Mouse (Mus musculus) kidney, embryonic 16.5 days (tissue): Measurements from ENCODE around the gene Lipm. TPM values are rescaled to one million over a fixed set of nuclear protein-coding genes. Genes with fewer than 3 reads are reported as not detected.
A peak's percentile ranks its signal among the peaks of the same experiment; 100 is the strongest.

ENCODE experiments used
- ATAC-seq: fragments of 200-750 bp; cut with Nextera tagmentation; 2 replicates; pipeline ENCODE4 v1.8.0; 2017; ENCODE audit warnings: moderate TSS enrichment; ENCODE audit not compliant: low FRiP score, low TSS enrichment
- H3K27ac ChIP-seq: fragments of 300-500 bp; sonication (generic); 2 replicates; pipeline ENCODE4 v1.5.1; 2014; ENCODE audit warnings: low read length
- H3K27me3 ChIP-seq: fragments of 300-500 bp; sonication (generic); 2 replicates; pipeline ENCODE4 v1.6.1; 2014; ENCODE audit warnings: low read length, control low read depth, mixed read lengths; ENCODE audit not compliant: insufficient read depth
- H3K36me3 ChIP-seq: fragments of 300-500 bp; sonication (generic); 2 replicates; pipeline ENCODE4 v1.6.1; 2014; ENCODE audit warnings: low read length, control low read depth, mixed read lengths; ENCODE audit not compliant: insufficient read depth
- H3K4me1 ChIP-seq: fragments of 300-500 bp; sonication (generic); 2 replicates; pipeline ENCODE4 v1.6.1; 2014; ENCODE audit warnings: low read length, control low read depth, mixed read lengths; ENCODE audit not compliant: insufficient read depth
- H3K4me2 ChIP-seq: fragments of 300-500 bp; sonication (generic); replicated peaks from 2 replicates; pipeline ENCODE4 v1.6.1; 2014; ENCODE audit warnings: low read depth, low read length
- H3K4me3 ChIP-seq: fragments of 300-500 bp; sonication (generic); 2 replicates; pipeline ENCODE4 v1.5.1; 2014; ENCODE audit warnings: mild to moderate bottlenecking, low read length
- H3K9ac ChIP-seq: fragments of 300-500 bp; sonication (generic); replicated peaks from 2 replicates; pipeline ENCODE4 v1.6.1; 2014; ENCODE audit warnings: low read length
- H3K9me3 ChIP-seq: fragments of 300-500 bp; sonication (generic); 2 replicates; pipeline ENCODE4 v1.6.1; 2016; ENCODE audit warnings: low read length, control low read depth
- WGBS: fragments of 180-500 bp; shearing (Covaris S2); extraction: QIAGEN DNeasy Blood & Tissue Kit; methylation state at CpG from one replicate; pipeline ENCODE4 v1.1.7; 2014; 5-methylcytosine and 5-hydroxymethylcytosine counted together
- microRNA-seq: library from miRNA; unstranded; fragments of <30 nt; microRNA quantifications from one replicate; pipeline ENCODE4, GENCODE M21; 2016
- polyA plus RNA-seq: library from polyadenylated mRNA; unstranded; fragments of >200 nt; fragmentation: Nextera tagmentation; extraction: Ambion mirVana; gene quantifications from 2 replicates; pipeline ENCODE4 v1.2.1, GENCODE M21; 2015

Lipm gene
- polyA plus RNA-seq, 1 experiment from 2014 or later = not detected

GRCm38 (mm10) chr19:34153263-34154144, 52.8 kb downstream of the Lipm start:
- H3K4me3 ChIP-seq = no peak overlapping the region
- H3K9ac ChIP-seq = no peak overlapping the region
- ATAC-seq = peak; percentile 70; the same call in 1 of the 2 replicates
- H3K4me1 ChIP-seq = no peaks in the 10 kb centered on the region
- no peaks in the 10 kb centered on the region for H3K27me3 ChIP-seq
- no peaks in the 10 kb centered on the region for H3K9me3 ChIP-seq
- no peak overlapping the region for H3K27ac ChIP-seq
- H3K36me3 ChIP-seq = no peaks in the 10 kb centered on the region
- no peak overlapping the region for H3K4me2 ChIP-seq
- 49% methylated on average over 5 of the region's 6 CpGs for WGBS

GRCm38 (mm10) chr19:34162693-34163092, 62.0 kb downstream of the Lipm start:
- no peak overlapping the region for H3K4me2 ChIP-seq
- no peaks in the 10 kb centered on the region for H3K36me3 ChIP-seq
- H3K4me1 ChIP-seq = 0 out of 2 replicates have a peak, but pooled peaks cover 1% of the 10 kb centered on the region
- no peak overlapping the region for H3K27ac ChIP-seq
- H3K27me3 ChIP-seq = no peaks in the 10 kb centered on the region
- no peak overlapping the region for H3K4me3 ChIP-seq
- ATAC-seq = no peak
- no peak overlapping the region for H3K9ac ChIP-seq
- no peaks in the 10 kb centered on the region for H3K9me3 ChIP-seq
- WGBS = 84% methylated on average over 5 of the region's 5 CpGs

GRCm38 (mm10) chr19:34165891-34166290, 65.2 kb downstream of the Lipm start, which contains the start of gene Ankrd22:
Gene Ankrd22 (minus strand): TSS chr19:34166053.
- no peak for ATAC-seq
- Histone ChIP-seq H3K9ac (no peak within 1 kb of the TSS), H3K9me3 (no peaks in the 10 kb centered on the region), H3K27ac (no peak within 1 kb of the TSS), H3K4me3 (no peak within 1 kb of the TSS), H3K36me3 (no peaks in the 10 kb centered on the region), H3K27me3 (no peaks in the 10 kb centered on the region), H3K4me2 (no peak within 1 kb of the TSS), H3K4me1 (0 out of 2 replicates have a peak, but pooled peaks cover 3% of the 10 kb centered on the region)
- WGBS = 61% methylated on average over 5 of the region's 5 CpGs

GRCm38 (mm10) chr19:34166386-34166785, 65.7 kb downstream of the Lipm start:
- 76% methylated on average over 4 of the region's 4 CpGs for WGBS
- no peak overlapping the region for H3K27ac ChIP-seq
- no peaks in the 10 kb centered on the region for H3K36me3 ChIP-seq
- no peak for ATAC-seq
- H3K27me3 ChIP-seq = no peaks in the 10 kb centered on the region
- H3K9ac ChIP-seq = no peak overlapping the region
- H3K9me3 ChIP-seq = no peaks in the 10 kb centered on the region
- H3K4me3 ChIP-seq = no peak overlapping the region
- H3K4me1 ChIP-seq = 0 out of 2 replicates have a peak, but pooled peaks cover 3% of the 10 kb centered on the region
- H3K4me2 ChIP-seq = no peak overlapping the region

GRCm38 (mm10) chr19:34167896-34168661, 67.3 kb downstream of the Lipm start:
- Histone ChIP-seq H3K36me3 (no peaks in the 10 kb centered on the region), H3K4me2 (no peak overlapping the region), H3K27me3 (no peaks in the 10 kb centered on the region), H3K4me3 (no peak overlapping the region), H3K9me3 (no peaks in the 10 kb centered on the region), H3K9ac (no peak overlapping the region), H3K4me1 (0 out of 2 replicates have a peak, but pooled peaks cover 3% of the 10 kb centered on the region), H3K27ac (no peak overlapping the region)
- peak; percentile 23; the same call in 1 of the 2 replicates for ATAC-seq
- 40% methylated on average over 7 of the region's 7 CpGs for WGBS

DNA sequence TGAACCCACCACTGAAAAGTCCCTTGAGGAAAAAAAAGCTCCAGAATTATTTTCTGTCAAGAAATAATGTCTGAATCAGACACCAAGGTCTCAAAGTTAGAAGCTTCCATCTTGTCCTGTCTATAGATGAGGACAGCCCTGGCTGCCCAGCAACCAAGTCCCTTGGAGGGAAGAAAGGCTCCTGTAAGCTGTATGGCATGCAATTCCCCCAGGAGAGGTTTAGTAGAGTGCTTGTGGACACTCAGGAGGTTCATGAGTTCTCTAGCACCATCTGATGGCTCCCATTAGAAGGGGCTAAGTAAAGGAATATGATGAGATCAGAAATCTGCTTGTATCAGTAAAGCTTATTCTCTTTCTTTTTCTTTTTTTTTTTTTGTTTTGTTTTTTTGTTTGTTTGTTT, 68.4 kb downstream of the Lipm start:
- no peaks in the 10 kb centered on the region for H3K9me3 ChIP-seq
- ATAC-seq = no peak
- H3K4me3 ChIP-seq = no peak overlapping the region
- H3K27me3 ChIP-seq = no peaks in the 10 kb centered on the region
- H3K9ac ChIP-seq = no peak overlapping the region
- no peak overlapping the region for H3K4me2 ChIP-seq
- 0 out of 2 replicates have a peak, but pooled peaks cover 3% of the 10 kb centered on the region for H3K4me1 ChIP-seq
- H3K36me3 ChIP-seq = no peaks in the 10 kb centered on the region
- H3K27ac ChIP-seq = no peak overlapping the region

- H3K4me2 ChIP-seq = no peak overlapping the region
- 0 out of 2 replicates have a peak, but pooled peaks cover 3% of the 10 kb centered on the region for H3K4me1 ChIP-seq
- no peaks in the 10 kb centered on the region for H3K9me3 ChIP-seq
- no peak for ATAC-seq
- H3K27ac ChIP-seq = no peak overlapping the region
- no peak overlapping the region for H3K9ac ChIP-seq
- no peaks in the 10 kb centered on the region for H3K36me3 ChIP-seq
- 58% methylated on average over 3 of the region's 3 CpGs for WGBS
- no peaks in the 10 kb centered on the region for H3K27me3 ChIP-seq
- H3K4me3 ChIP-seq = no peak overlapping the region
These were observed 70.4 kb downstream of the Lipm start for GRCm38 (mm10) chr19:34171167-34171566.

Small RNAs within 50 kb of the gene (microRNA-seq; reads per million reads assigned to microRNA genes)
- not detected for gene Gm23334

Other genes with a start within 250 kb of the Lipm start
- gene Lipf, start 139.7 kb upstream of the Lipm start, polyA plus RNA-seq = not detected in 2 replicates
- gene Lipk, start 92.6 kb upstream of the Lipm start, polyA plus RNA-seq = not detected in 2 replicates
- not detected in 2 replicates for gene Lipn, start 33.6 kb upstream of the Lipm start, polyA plus RNA-seq
- 0.06 TPM in 1 of 2 replicates, not detected in the other for gene Ankrd22, start 65.1 kb downstream of the Lipm start, polyA plus RNA-seq
- 4.5 and 5.0 TPM in 2 replicates for gene Stambpl1, start 91.3 kb downstream of the Lipm start, polyA plus RNA-seq
- 352 and 628 TPM in 2 replicates for gene Acta2, start 154.7 kb downstream of the Lipm start, polyA plus RNA-seq
- 4.0 and 5.3 TPM in 2 replicates for gene Fas, start 189.7 kb downstream of the Lipm start, polyA plus RNA-seq